Mouse (Mus musculus): ENCODE results near the gene Pih1d3. TPM values are rescaled to one million over a fixed set of nuclear protein-coding genes. Genes with fewer than 3 reads are reported as not detected.

Gene Pih1d3
- total RNA-seq (2023), result not detected

GRCm38 (mm10) chr1:31222564-31222963 is at the start of gene Pih1d3, which contains the start of gene 4931428L18Rik:
Pih1d3 (plus strand) TSS chr1:31222838.
4931428L18Rik (minus strand) TSS chr1:31222684.

DNA sequence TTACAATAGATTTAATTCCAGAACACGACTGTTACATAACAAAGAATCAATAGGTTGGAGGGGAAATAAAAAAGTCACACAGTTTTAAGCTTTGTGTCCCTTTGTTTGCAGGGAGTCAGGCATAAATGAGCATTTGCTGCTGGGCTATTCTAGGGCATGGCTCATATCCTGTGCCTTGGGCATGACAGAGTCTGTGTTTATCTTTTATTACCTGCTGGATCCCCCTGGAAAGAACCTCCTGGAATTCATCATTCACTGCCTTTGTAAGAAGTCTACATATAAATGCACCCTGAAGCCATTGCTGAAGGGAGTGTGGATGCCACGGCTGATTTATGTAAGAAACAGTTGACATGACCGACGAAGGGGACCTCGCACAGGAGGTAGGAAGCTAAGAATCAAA is 46.5 kb upstream of the Pih1d3 start, which contains the start of gene Lgsn:
Gene Lgsn (plus strand): TSS at position 301 of the 400 bp plus-strand sequence.

Other genes starting within 250 kb of the Pih1d3 start
- not detected for gene AC153137.1, start 244.9 kb upstream of the Pih1d3 start, total RNA-seq (2023)
- not detected for gene Lgsn, start 46.4 kb upstream of the Pih1d3 start, total RNA-seq (2023)
- not detected for gene 4931428L18Rik, start 154 bp upstream of the Pih1d3 start, total RNA-seq (2023)

Measured in monocyte, adult 59 days (primary cell).